Mouse (Mus musculus) ES-Bruce4 (cell line): Measurements from ENCODE around the gene Spdye4c.

Experiments
- CTCF ChIP-seq: IDR thresholded peaks from one replicate; pipeline ENCODE4 v1.8.1; 2011; ENCODE audit warnings: low read depth, low read length
- EP300 ChIP-seq: IDR thresholded peaks from 2 replicates; pipeline ENCODE4 v1.6.1; 2011; ENCODE audit warnings: low read depth, low read length; ENCODE audit not compliant: insufficient read depth
- POLR2A ChIP-seq: IDR thresholded peaks from one replicate; pipeline ENCODE4 v1.8.1; 2011; ENCODE audit warnings: low read length; ENCODE audit not compliant: insufficient read depth

GRCm38 (mm10) chr2:128549561-128549960, 41.4 kb upstream of the Spdye4c start:
- no peak for TF ChIP-seq POLR2A
- no peak for TF ChIP-seq CTCF
- TF ChIP-seq EP300: no peak
